Mouse (Mus musculus) frontal cortex, postnatal 36 days (tissue): ENCODE results near the gene Otor.

ENCODE experiments used
- DNase-seq, 2 experiments: peaks; one replicate each; pipeline ENCODE4 v3.0.0; 2022; ENCODE audit warnings: low spot score in 2 of 2

Otor gene

DNA sequence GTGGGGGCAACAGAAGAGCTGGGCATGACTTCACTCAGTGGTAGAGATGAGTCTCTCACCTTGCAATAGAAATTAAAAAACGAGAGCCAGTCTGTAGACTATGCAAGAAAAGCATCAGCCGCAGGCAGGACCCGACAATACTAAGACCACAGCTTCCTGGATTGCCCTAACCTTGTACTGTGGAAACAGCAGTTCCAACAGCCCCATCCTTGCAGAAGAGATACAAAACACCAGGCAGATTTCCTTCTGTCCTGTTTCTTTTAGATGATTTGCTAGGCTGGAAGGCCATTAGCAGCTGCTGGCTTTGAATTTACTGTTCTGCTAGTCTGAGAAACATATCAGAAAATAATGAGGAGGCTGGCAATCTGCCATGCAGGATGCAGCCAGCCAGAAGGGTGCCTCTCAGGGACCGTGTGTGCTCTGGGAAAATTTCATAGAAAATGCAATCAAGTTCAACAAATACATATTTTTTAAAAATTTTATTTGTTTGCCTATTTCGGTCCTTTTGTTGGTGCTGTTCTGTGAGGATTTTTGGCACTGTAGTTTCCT, 52.9 kb downstream of the Otor start:
- DNase-seq, result no peak
